Mouse (Mus musculus): ENCODE data around the gene Ppp1r9a. TPM values are rescaled to one million over a fixed set of nuclear protein-coding genes. Genes with fewer than 3 reads are reported as not detected.

Gene Ppp1r9a
- polyA plus RNA-seq, 1 experiment, result 0.62 TPM

GRCm38 (mm10) chr6:5103769-5104168 lies 201.1 kb downstream of the Ppp1r9a start:
- WGBS, result 26% methylated on average over 6 of the region's 6 CpGs
- Histone ChIP-seq H3K4me1 (ENCODE audit: control insufficient read depth, insufficient read depth, insufficient read length) (no peaks in the 10 kb centered on the region), H3K36me3 (ENCODE audit: control insufficient read depth, insufficient read depth, low read length) (no peaks in the 10 kb centered on the region), H3K4me3 (ENCODE audit: extremely low read depth, insufficient read depth, insufficient read length) (no peak overlapping the region), H3K27me3 (ENCODE audit: control insufficient read depth, insufficient read depth, low read length) (no peaks in the 10 kb centered on the region), H3K27ac (ENCODE audit: insufficient read depth, low read length) (no peak overlapping the region)
- TF ChIP-seq CTCF (IDR thresholded peaks at IDR 0.05; ENCODE audit: extremely low read depth, insufficient read depth, insufficient read length, insufficient replicate concordance), result no peak
- TF ChIP-seq POLR2A (IDR thresholded peaks at IDR 0.05; ENCODE audit: low read depth, low read length), result no peak
- no peak for DNase-seq (ENCODE audit: low read depth in 1 of 2, low spot score in 2 of 2)

- WGBS, result 92% methylated on average over 7 of the region's 7 CpGs
- H3K27ac ChIP-seq (ENCODE audit: insufficient read depth, low read length), result no peak overlapping the region
- no peaks in the 10 kb centered on the region for H3K36me3 ChIP-seq (ENCODE audit: control insufficient read depth, insufficient read depth, low read length)
- H3K4me3 ChIP-seq (ENCODE audit: extremely low read depth, insufficient read depth, insufficient read length), result no peak overlapping the region
- no peaks in the 10 kb centered on the region for H3K4me1 ChIP-seq (ENCODE audit: control insufficient read depth, insufficient read depth, insufficient read length)
- H3K27me3 ChIP-seq (ENCODE audit: control insufficient read depth, insufficient read depth, low read length), result no peaks in the 10 kb centered on the region
- TF ChIP-seq CTCF (IDR thresholded peaks at IDR 0.05; ENCODE audit: extremely low read depth, insufficient read depth, insufficient read length, insufficient replicate concordance) (no peak), POLR2A (IDR thresholded peaks at IDR 0.05; ENCODE audit: low read depth, low read length) (no peak)
- no peak for DNase-seq (ENCODE audit: low read depth in 1 of 2, low spot score in 2 of 2)
Observed at GRCm38 (mm10) chr6:5104238-5104637, 201.5 kb downstream of the Ppp1r9a start.

GRCm38 (mm10) chr6:5108494-5108893 lies 205.8 kb downstream of the Ppp1r9a start:
- Histone ChIP-seq H3K4me3 (ENCODE audit: extremely low read depth, insufficient read depth, insufficient read length) (no peak overlapping the region), H3K4me1 (ENCODE audit: control insufficient read depth, insufficient read depth, insufficient read length) (no peaks in the 10 kb centered on the region), H3K27me3 (ENCODE audit: control insufficient read depth, insufficient read depth, low read length) (no peaks in the 10 kb centered on the region), H3K27ac (ENCODE audit: insufficient read depth, low read length) (no peak overlapping the region), H3K36me3 (ENCODE audit: control insufficient read depth, insufficient read depth, low read length) (no peaks in the 10 kb centered on the region)
- WGBS, result 82% methylated on average over 3 of the region's 3 CpGs
- no peak for DNase-seq (ENCODE audit: low read depth in 1 of 2, low spot score in 2 of 2)
- no peak for TF ChIP-seq CTCF (IDR thresholded peaks at IDR 0.05; ENCODE audit: extremely low read depth, insufficient read depth, insufficient read length, insufficient replicate concordance)
- no peak for TF ChIP-seq POLR2A (IDR thresholded peaks at IDR 0.05; ENCODE audit: low read depth, low read length)

- TF ChIP-seq POLR2A (IDR thresholded peaks at IDR 0.05; ENCODE audit: low read depth, low read length) (no peak), CTCF (IDR thresholded peaks at IDR 0.05; ENCODE audit: extremely low read depth, insufficient read depth, insufficient read length, insufficient replicate concordance) (peak; percentile 96)
- Histone ChIP-seq H3K27ac (ENCODE audit: insufficient read depth, low read length) (no peak overlapping the region), H3K36me3 (ENCODE audit: control insufficient read depth, insufficient read depth, low read length) (no peaks in the 10 kb centered on the region), H3K4me1 (ENCODE audit: control insufficient read depth, insufficient read depth, insufficient read length) (no peaks in the 10 kb centered on the region), H3K27me3 (ENCODE audit: control insufficient read depth, insufficient read depth, low read length) (no peaks in the 10 kb centered on the region), H3K4me3 (ENCODE audit: extremely low read depth, insufficient read depth, insufficient read length) (no peak overlapping the region)
- DNase-seq (ENCODE audit: low read depth in 1 of 2, low spot score in 2 of 2), result peak; percentile 18 to 59
- 13% methylated on average over 18 of the region's 18 CpGs for WGBS
Observed at GRCm38 (mm10) chr6:5109925-5110714, 207.4 kb downstream of the Ppp1r9a start.

GRCm38 (mm10) chr6:5110715-5111048 lies 208.0 kb downstream of the Ppp1r9a start:
- TF ChIP-seq CTCF (IDR thresholded peaks at IDR 0.05; ENCODE audit: extremely low read depth, insufficient read depth, insufficient read length, insufficient replicate concordance) (no peak), POLR2A (IDR thresholded peaks at IDR 0.05; ENCODE audit: low read depth, low read length) (no peak)
- no peak overlapping the region for H3K27ac ChIP-seq (ENCODE audit: insufficient read depth, low read length)
- no peak overlapping the region for H3K4me3 ChIP-seq (ENCODE audit: extremely low read depth, insufficient read depth, insufficient read length)
- no peaks in the 10 kb centered on the region for H3K27me3 ChIP-seq (ENCODE audit: control insufficient read depth, insufficient read depth, low read length)
- DNase-seq (ENCODE audit: low read depth in 1 of 2, low spot score in 2 of 2), result no peak
- H3K36me3 ChIP-seq (ENCODE audit: control insufficient read depth, insufficient read depth, low read length), result no peaks in the 10 kb centered on the region
- 26% methylated on average over 3 of the region's 3 CpGs for WGBS
- no peaks in the 10 kb centered on the region for H3K4me1 ChIP-seq (ENCODE audit: control insufficient read depth, insufficient read depth, insufficient read length)

- TF ChIP-seq POLR2A (IDR thresholded peaks at IDR 0.05; ENCODE audit: low read depth, low read length) (no peak), CTCF (IDR thresholded peaks at IDR 0.05; ENCODE audit: extremely low read depth, insufficient read depth, insufficient read length, insufficient replicate concordance) (no peak)
- Histone ChIP-seq H3K4me3 (ENCODE audit: extremely low read depth, insufficient read depth, insufficient read length) (no peak overlapping the region), H3K27ac (ENCODE audit: insufficient read depth, low read length) (no peak overlapping the region), H3K36me3 (ENCODE audit: control insufficient read depth, insufficient read depth, low read length) (no peaks in the 10 kb centered on the region), H3K27me3 (ENCODE audit: control insufficient read depth, insufficient read depth, low read length) (no peaks in the 10 kb centered on the region), H3K4me1 (ENCODE audit: control insufficient read depth, insufficient read depth, insufficient read length) (no peaks in the 10 kb centered on the region)
- DNase-seq (ENCODE audit: low read depth in 1 of 2, low spot score in 2 of 2), result no peak
- WGBS, result 49% methylated on average over 8 of the region's 8 CpGs
Observed at GRCm38 (mm10) chr6:5113103-5113502, 210.4 kb downstream of the Ppp1r9a start.

GRCm38 (mm10) chr6:5113734-5114133 lies 211.0 kb downstream of the Ppp1r9a start:
- H3K4me1 ChIP-seq (ENCODE audit: control insufficient read depth, insufficient read depth, insufficient read length), result no peaks in the 10 kb centered on the region
- H3K4me3 ChIP-seq (ENCODE audit: extremely low read depth, insufficient read depth, insufficient read length), result no peak overlapping the region
- H3K36me3 ChIP-seq (ENCODE audit: control insufficient read depth, insufficient read depth, low read length), result no peaks in the 10 kb centered on the region
- H3K27me3 ChIP-seq (ENCODE audit: control insufficient read depth, insufficient read depth, low read length), result no peaks in the 10 kb centered on the region
- no peak overlapping the region for H3K27ac ChIP-seq (ENCODE audit: insufficient read depth, low read length)
- TF ChIP-seq CTCF (IDR thresholded peaks at IDR 0.05; ENCODE audit: extremely low read depth, insufficient read depth, insufficient read length, insufficient replicate concordance), result no peak
- no peak for TF ChIP-seq POLR2A (IDR thresholded peaks at IDR 0.05; ENCODE audit: low read depth, low read length)
- 90% methylated on average over 5 of the region's 5 CpGs for WGBS
- DNase-seq (ENCODE audit: low read depth in 1 of 2, low spot score in 2 of 2), result no peak
